Mouse (Mus musculus): ENCODE measurements at regions not wholly inside any gene's neighbourhood (a gene's known extent, or its start where the extent isn't known, plus 50 kb on each side); places are given as distances from the start of the nearest gene placed in this dataset.

GRCm38 (mm10) chr3:66537106-66537893 is 240.7 kb upstream of the Veph1 start:
- Histone ChIP-seq H3K4me3 (ENCODE audit: low read depth, low read length) (no peak overlapping the region), H3K9ac (replicated peaks; ENCODE audit: low read depth, low read length) (no peak overlapping the region), H3K27ac (ENCODE audit: low read length) (no peak overlapping the region), H3K4me2 (replicated peaks; ENCODE audit: low read depth, low read length) (no peak overlapping the region), H3K4me1 (ENCODE audit: control insufficient read depth, insufficient read depth, low read length) (no peaks in the 10 kb centered on the region), H3K9me3 (ENCODE audit: control insufficient read depth, low read depth, low read length) (no peaks in the 10 kb centered on the region), H3K36me3 (ENCODE audit: control insufficient read depth, insufficient read depth, low read length) (no peaks in the 10 kb centered on the region), H3K27me3 (ENCODE audit: control insufficient read depth, insufficient read depth, low read length) (no peaks in the 10 kb centered on the region)
- WGBS: 64% methylated on average over 3 of the region's 3 CpGs
- ATAC-seq (ENCODE audit: insufficient number of reproducible peaks, insufficient read depth, low FRiP score, low read depth): no peak

GRCm38 (mm10) chr3:66536673-66537072 is 240.0 kb upstream of the Veph1 start:
- Histone ChIP-seq H3K27me3 (ENCODE audit: control insufficient read depth, insufficient read depth, low read length) (no peaks in the 10 kb centered on the region), H3K9ac (replicated peaks; ENCODE audit: low read depth, low read length) (no peak overlapping the region), H3K4me2 (replicated peaks; ENCODE audit: low read depth, low read length) (no peak overlapping the region), H3K4me1 (ENCODE audit: control insufficient read depth, insufficient read depth, low read length) (no peaks in the 10 kb centered on the region), H3K27ac (ENCODE audit: low read length) (no peak overlapping the region), H3K9me3 (ENCODE audit: control insufficient read depth, low read depth, low read length) (no peaks in the 10 kb centered on the region), H3K4me3 (ENCODE audit: low read depth, low read length) (no peak overlapping the region), H3K36me3 (ENCODE audit: control insufficient read depth, insufficient read depth, low read length) (no peaks in the 10 kb centered on the region)
- ATAC-seq (ENCODE audit: insufficient number of reproducible peaks, insufficient read depth, low FRiP score, low read depth): no peak
- WGBS: 86% methylated on average over 11 of the region's 11 CpGs

- no peak overlapping the region for H3K4me3 ChIP-seq (ENCODE audit: low read depth, low read length)
- ATAC-seq (ENCODE audit: insufficient number of reproducible peaks, insufficient read depth, low FRiP score, low read depth): no peak
- WGBS: 50% methylated on average over 8 of the region's 8 CpGs
- no peaks in the 10 kb centered on the region for H3K27me3 ChIP-seq (ENCODE audit: control insufficient read depth, insufficient read depth, low read length)
- H3K4me1 ChIP-seq (ENCODE audit: control insufficient read depth, insufficient read depth, low read length): no peaks in the 10 kb centered on the region
- H3K9ac ChIP-seq (replicated peaks; ENCODE audit: low read depth, low read length): no peak overlapping the region
- H3K36me3 ChIP-seq (ENCODE audit: control insufficient read depth, insufficient read depth, low read length): no peaks in the 10 kb centered on the region
- H3K9me3 ChIP-seq (ENCODE audit: control insufficient read depth, low read depth, low read length): no peaks in the 10 kb centered on the region
- no peak overlapping the region for H3K27ac ChIP-seq (ENCODE audit: low read length)
- H3K4me2 ChIP-seq (replicated peaks; ENCODE audit: low read depth, low read length): no peak overlapping the region
Measured at GRCm38 (mm10) chr3:66535786-66536529, 239.3 kb upstream of the Veph1 start.

GRCm38 (mm10) chr3:66519925-66520324 is 223.3 kb upstream of the Veph1 start:
- WGBS: 52% methylated on average over 1 of the region's 1 CpGs

GRCm38 (mm10) chr3:66518289-66518688 is 221.7 kb upstream of the Veph1 start:
- Histone ChIP-seq H3K9ac (replicated peaks; ENCODE audit: low read depth, low read length) (no peak overlapping the region), H3K27ac (ENCODE audit: low read length) (no peak overlapping the region), H3K9me3 (ENCODE audit: control insufficient read depth, low read depth, low read length) (no peaks in the 10 kb centered on the region), H3K36me3 (ENCODE audit: control insufficient read depth, insufficient read depth, low read length) (no peaks in the 10 kb centered on the region), H3K4me2 (replicated peaks; ENCODE audit: low read depth, low read length) (no peak overlapping the region), H3K27me3 (ENCODE audit: control insufficient read depth, insufficient read depth, low read length) (no peaks in the 10 kb centered on the region), H3K4me3 (ENCODE audit: low read depth, low read length) (no peak overlapping the region), H3K4me1 (ENCODE audit: control insufficient read depth, insufficient read depth, low read length) (no peaks in the 10 kb centered on the region)
- ATAC-seq (ENCODE audit: insufficient number of reproducible peaks, insufficient read depth, low FRiP score, low read depth): no peak
- 18% methylated on average over 2 of the region's 2 CpGs for whole genome bisulfite sequencing

More at GRCm38 (mm10) chr3:66519925-66520324, 223.3 kb upstream of the Veph1 start:
- Histone ChIP-seq H3K9me3 (ENCODE audit: control insufficient read depth, low read depth, low read length) (no peaks in the 10 kb centered on the region), H3K4me1 (ENCODE audit: control insufficient read depth, insufficient read depth, low read length) (no peaks in the 10 kb centered on the region), H3K9ac (replicated peaks; ENCODE audit: low read depth, low read length) (no peak overlapping the region), H3K27ac (ENCODE audit: low read length) (no peak overlapping the region), H3K27me3 (ENCODE audit: control insufficient read depth, insufficient read depth, low read length) (no peaks in the 10 kb centered on the region), H3K4me2 (replicated peaks; ENCODE audit: low read depth, low read length) (no peak overlapping the region), H3K36me3 (ENCODE audit: control insufficient read depth, insufficient read depth, low read length) (no peaks in the 10 kb centered on the region), H3K4me3 (ENCODE audit: low read depth, low read length) (no peak overlapping the region)
- no peak; the same call in 1 of the 2 replicates for ATAC-seq (ENCODE audit: insufficient number of reproducible peaks, insufficient read depth, low FRiP score, low read depth)

GRCm38 (mm10) chr3:66515773-66516406 is 219.3 kb upstream of the Veph1 start:
- Histone ChIP-seq H3K9me3 (ENCODE audit: control insufficient read depth, low read depth, low read length) (no peaks in the 10 kb centered on the region), H3K36me3 (ENCODE audit: control insufficient read depth, insufficient read depth, low read length) (no peaks in the 10 kb centered on the region), H3K4me2 (replicated peaks; ENCODE audit: low read depth, low read length) (no peak overlapping the region), H3K9ac (replicated peaks; ENCODE audit: low read depth, low read length) (no peak overlapping the region), H3K4me3 (ENCODE audit: low read depth, low read length) (no peak overlapping the region), H3K27ac (ENCODE audit: low read length) (no peak overlapping the region), H3K4me1 (ENCODE audit: control insufficient read depth, insufficient read depth, low read length) (no peaks in the 10 kb centered on the region), H3K27me3 (ENCODE audit: control insufficient read depth, insufficient read depth, low read length) (no peaks in the 10 kb centered on the region)
- no peak for ATAC-seq (ENCODE audit: insufficient number of reproducible peaks, insufficient read depth, low FRiP score, low read depth)
- 68% methylated on average over 6 of the region's 6 CpGs for WGBS

GRCm38 (mm10) chr3:66514587-66514986 is 217.9 kb upstream of the Veph1 start:
- Histone ChIP-seq H3K4me2 (replicated peaks; ENCODE audit: low read depth, low read length) (no peak overlapping the region), H3K9ac (replicated peaks; ENCODE audit: low read depth, low read length) (no peak overlapping the region), H3K27me3 (ENCODE audit: control insufficient read depth, insufficient read depth, low read length) (no peaks in the 10 kb centered on the region), H3K4me3 (ENCODE audit: low read depth, low read length) (no peak overlapping the region), H3K4me1 (ENCODE audit: control insufficient read depth, insufficient read depth, low read length) (no peaks in the 10 kb centered on the region), H3K36me3 (ENCODE audit: control insufficient read depth, insufficient read depth, low read length) (no peaks in the 10 kb centered on the region), H3K9me3 (ENCODE audit: control insufficient read depth, low read depth, low read length) (no peaks in the 10 kb centered on the region), H3K27ac (ENCODE audit: low read length) (no peak overlapping the region)
- 89% methylated on average over 8 of the region's 8 CpGs for WGBS
- no peak for ATAC-seq (ENCODE audit: insufficient number of reproducible peaks, insufficient read depth, low FRiP score, low read depth)

GRCm38 (mm10) chr3:66512408-66512807 is 215.8 kb upstream of the Veph1 start:
- no peak overlapping the region for H3K9ac ChIP-seq (replicated peaks; ENCODE audit: low read depth, low read length)
- no peak overlapping the region for H3K4me3 ChIP-seq (ENCODE audit: low read depth, low read length)
- whole genome bisulfite sequencing: 87% methylated on average over 1 of the region's 1 CpGs
- H3K36me3 ChIP-seq (ENCODE audit: control insufficient read depth, insufficient read depth, low read length): no peaks in the 10 kb centered on the region
- H3K4me2 ChIP-seq (replicated peaks; ENCODE audit: low read depth, low read length): no peak overlapping the region
- ATAC-seq (ENCODE audit: insufficient number of reproducible peaks, insufficient read depth, low FRiP score, low read depth): no peak
- no peak overlapping the region for H3K27ac ChIP-seq (ENCODE audit: low read length)
- H3K27me3 ChIP-seq (ENCODE audit: control insufficient read depth, insufficient read depth, low read length): no peaks in the 10 kb centered on the region
- H3K9me3 ChIP-seq (ENCODE audit: control insufficient read depth, low read depth, low read length): no peaks in the 10 kb centered on the region
- no peaks in the 10 kb centered on the region for H3K4me1 ChIP-seq (ENCODE audit: control insufficient read depth, insufficient read depth, low read length)
